In the genomic region with DNA sequence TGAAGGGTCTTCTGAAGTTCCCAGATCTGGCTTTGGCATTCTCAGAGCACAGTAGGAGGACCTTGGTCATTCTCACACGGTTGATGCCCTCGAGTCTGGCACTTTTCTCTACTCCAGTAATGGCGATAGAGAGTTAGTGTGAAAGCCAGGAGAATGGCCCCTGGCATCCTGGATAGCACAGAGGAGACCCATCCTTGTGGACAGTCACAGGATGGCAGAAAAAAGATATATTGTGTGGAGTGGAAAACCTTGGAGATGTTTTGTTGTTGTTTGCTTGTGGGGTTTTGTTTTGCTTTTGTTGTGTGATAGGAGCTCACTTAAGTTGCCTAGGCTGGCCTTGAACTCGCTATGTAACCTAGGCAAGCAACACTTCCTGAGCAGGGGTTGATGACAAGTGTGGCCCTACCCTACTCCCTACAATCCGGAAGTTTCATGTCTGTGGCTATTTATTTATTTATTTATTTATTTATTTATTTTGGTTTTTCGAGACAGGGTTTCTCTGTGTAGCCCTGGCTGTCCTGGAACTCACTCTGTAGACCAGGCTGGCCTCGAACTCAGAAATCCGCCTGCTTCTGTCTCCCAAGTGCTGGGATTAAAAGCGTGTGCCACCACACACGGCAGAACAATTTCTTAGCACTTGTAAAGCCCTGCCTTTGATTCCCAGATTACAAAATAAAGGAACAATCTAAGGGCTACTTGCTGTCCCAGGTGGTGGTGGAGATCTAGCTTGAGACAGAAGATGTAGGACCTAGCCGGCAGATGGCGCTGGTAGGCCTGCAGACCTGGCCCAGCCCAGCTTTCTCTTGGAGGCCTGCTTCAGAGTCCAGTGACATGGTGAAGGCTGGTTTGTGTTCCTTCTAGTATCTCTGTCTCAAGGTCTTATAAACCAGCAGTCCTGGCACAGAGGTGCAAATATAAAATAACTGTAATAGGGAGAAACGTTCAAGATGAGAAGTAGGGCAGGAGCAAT, we compare ENCODE assay signal across 8 mouse cellular contexts. TPM values are rescaled to one million over a fixed set of nuclear protein-coding genes. Genes with fewer than 3 reads are reported as not detected.
DNase-seq lines count a peak whose midpoint lies in the region; ATAC-seq and TF ChIP-seq lines count a peak whose summit lies in the region.

No protein-coding gene starts in this region.

- 37% methylated on average over 12 of the region's 13 CpGs for WGBS in intestine, embryonic 14.5 days
- WGBS in limb, embryonic 14.5 days: 35% methylated on average over 13 of the region's 13 CpGs

- no peak overlapping the region for H3K4me3 ChIP-seq in intestine, embryonic 14.5 days (ENCODE audit: low read depth, low read length)
- H3K4me3 ChIP-seq in limb, embryonic 14.5 days (replicated peaks; ENCODE audit: low read length): no peak overlapping the region

- no peak overlapping the region for H3K27ac ChIP-seq in intestine, embryonic 14.5 days (ENCODE audit: low read depth)
- H3K27ac ChIP-seq in limb, embryonic 14.5 days (replicated peaks; ENCODE audit: low read depth, low read length): no peak overlapping the region

- H3K36me3 ChIP-seq in intestine, embryonic 14.5 days (ENCODE audit: control insufficient read depth, insufficient read depth, low read length): no peaks in the 10 kb centered on the region
- no peaks in the 10 kb centered on the region for H3K36me3 ChIP-seq in limb, embryonic 14.5 days (ENCODE audit: control insufficient read depth, insufficient read depth, low read length)

- H3K9me3 ChIP-seq in intestine, embryonic 14.5 days (ENCODE audit: control insufficient read depth, low read length): no peaks in the 10 kb centered on the region
- no peaks in the 10 kb centered on the region for H3K9me3 ChIP-seq in limb, embryonic 14.5 days (ENCODE audit: control insufficient read depth, low read length)

- intact Hi-C loops in gastrocnemius, postnatal 14 days (cut with DNase I; ENCODE audit: low total_unique reads): loop anchor here (5.0 kb wide), 1 partner anchor 112 kb away; no protein-coding TSS in a partner anchor

- ATAC-seq in intestine, embryonic 14.5 days (replicated peaks; ENCODE audit: low FRiP score, low TSS enrichment, low read depth): peak; percentile 80; the same call in 1 of the 2 replicates
- ATAC-seq in limb, embryonic 14.5 days (ENCODE audit: low FRiP score, low read depth): peak; percentile 78; the same call in 1 of the 2 replicates

- no peak overlapping the region for H3K9ac ChIP-seq in intestine, embryonic 14.5 days (ENCODE audit: low read length)
- H3K9ac ChIP-seq in limb, embryonic 14.5 days (ENCODE audit: low read depth, low read length, severe bottlenecking): no peak overlapping the region

- no peaks in the 10 kb centered on the region for H3K27me3 ChIP-seq in intestine, embryonic 14.5 days (replicated peaks; ENCODE audit: control insufficient read depth, insufficient read depth, low read length)
- H3K27me3 ChIP-seq in limb, embryonic 14.5 days (ENCODE audit: control insufficient read depth, insufficient read depth, low read length): no peaks in the 10 kb centered on the region

- no peak for TF ChIP-seq POLR2A in limb, embryonic 14.5 days (IDR thresholded peaks at IDR 0.05; ENCODE audit: borderline replicate concordance, extremely low read depth, insufficient read depth, insufficient read length)

- H3K4me2 ChIP-seq in intestine, embryonic 14.5 days (ENCODE audit: low read length): no peak overlapping the region
- H3K4me2 ChIP-seq in limb, embryonic 14.5 days (replicated peaks; ENCODE audit: low read depth, low read length, severe bottlenecking): no peak overlapping the region

- peak; percentile 67 for DNase-seq in right cerebral cortex, adult 18-20 months
- DNase-seq in right cerebral cortex, postnatal 36 days (ENCODE audit: low spot score in 2 of 2): no peak
- DNase-seq in cerebellum, postnatal 36 days: peak; percentile 82 to 85
- DNase-seq in gastrocnemius, postnatal 14 days: peak; percentile 81
- DNase-seq in intestine, embryonic 14.5 days (ENCODE audit: low spot score): peak; percentile 85
- peak; percentile 85 for DNase-seq in limb, embryonic 14.5 days (ENCODE audit: low spot score)
- DNase-seq in monocyte, adult 2 months (ENCODE audit: low read depth in 1 of 2, low spot score in 2 of 2): peak; percentile 12 to 38
- peak; percentile 65 to 67 for DNase-seq in spleen, postnatal 36 days (ENCODE audit: low spot score in 2 of 2)

- H3K4me1 ChIP-seq in intestine, embryonic 14.5 days (replicated peaks; ENCODE audit: control insufficient read depth, insufficient read depth, low read length): no peaks in the 10 kb centered on the region
- H3K4me1 ChIP-seq in limb, embryonic 14.5 days (ENCODE audit: control insufficient read depth, insufficient read depth, low read length): no peaks in the 10 kb centered on the region

RNA-seq across cellular contexts. Expression of a gene that starts 21.1 kb away (rescaled TPM):
- total RNA-seq in gastrocnemius, postnatal 14 days (2021): 10 to 100 TPM; 40.1 to 44.0 TPM
- polyA plus RNA-seq in intestine, embryonic 14.5 days (2014; fragmentation: Nextera tagmentation; extraction: Ambion mirVana): 42.9 and 46.1 TPM in 2 replicates
- 56.5 and 114 TPM in 2 replicates for polyA plus RNA-seq in limb, embryonic 14.5 days (2012; rRNA removed)
- polyA plus RNA-seq in limb, embryonic 14.5 days (2014; fragmentation: Nextera tagmentation; extraction: Ambion mirVana): 49.9 and 52.5 TPM in 2 replicates

RNA-seq across cellular contexts. Expression of a gene that starts 23.1 kb away (rescaled TPM):
- total RNA-seq in gastrocnemius, postnatal 14 days (2021): 10 to 100 TPM; 14.6 to 30.6 TPM
- polyA plus RNA-seq in intestine, embryonic 14.5 days (2014; fragmentation: Nextera tagmentation; extraction: Ambion mirVana): 16.2 and 19.1 TPM in 2 replicates
- polyA plus RNA-seq in limb, embryonic 14.5 days (2012; rRNA removed): 4.9 and 7.7 TPM in 2 replicates
- 4.6 and 4.9 TPM in 2 replicates for polyA plus RNA-seq in limb, embryonic 14.5 days (2014; fragmentation: Nextera tagmentation; extraction: Ambion mirVana)

Comparison
In these comparisons a context has a peak if more than half of its experiments do, and no peak if none do; other contexts are left out.
1. DNase-seq: peak in right cerebral cortex, adult 18-20 months (single experiment), cerebellum, postnatal 36 days (2 of 2), gastrocnemius, postnatal 14 days (single experiment), intestine, embryonic 14.5 days (single experiment), limb, embryonic 14.5 days (single experiment), monocyte, adult 2 months (2 of 2) and spleen, postnatal 36 days (2 of 2); none in right cerebral cortex, postnatal 36 days (0 of 2).